Mouse (Mus musculus): ENCODE measurements around the gene Banf2. TPM values are rescaled to one million over a fixed set of nuclear protein-coding genes. Genes with fewer than 3 reads are reported as not detected.

Gene Banf2
- polyA plus RNA-seq, 1 experiment from 2014 or later, result 0.55 TPM

DNA sequence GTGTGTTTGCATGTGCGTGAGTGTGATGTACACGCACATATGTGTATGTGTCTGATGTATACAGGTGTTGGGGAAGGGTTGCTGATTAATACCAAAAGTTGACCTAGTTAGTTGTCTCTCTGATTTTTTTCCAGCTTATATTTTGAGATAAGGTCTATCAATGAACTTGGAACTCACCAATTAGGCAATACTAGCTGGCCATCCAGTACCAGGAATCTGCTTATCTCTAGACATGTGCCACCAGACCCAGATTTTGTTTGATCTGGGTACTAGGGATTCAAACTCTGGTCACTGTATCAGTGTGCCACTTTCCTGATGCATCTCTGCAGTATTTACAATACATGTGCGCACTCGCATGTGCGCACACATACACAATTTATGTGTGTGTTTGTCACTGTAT, 41.2 kb downstream of the Banf2 start:
- H3K27me3 ChIP-seq (replicated peaks), result no peaks in the 10 kb centered on the region
- H3K4me3 ChIP-seq (replicated peaks), result no peak overlapping the region
- H3K27ac ChIP-seq, result no peak overlapping the region
- no peak overlapping the region for H3K4me2 ChIP-seq (replicated peaks)
- no peaks in the 10 kb centered on the region for H3K4me1 ChIP-seq (replicated peaks)
- no peaks in the 10 kb centered on the region for H3K9me3 ChIP-seq
- WGBS, result 96% methylated on average over 5 of the region's 5 CpGs
- no peak for ATAC-seq
- H3K9ac ChIP-seq, result no peak overlapping the region
- H3K36me3 ChIP-seq, result no peaks in the 10 kb centered on the region

DNA sequence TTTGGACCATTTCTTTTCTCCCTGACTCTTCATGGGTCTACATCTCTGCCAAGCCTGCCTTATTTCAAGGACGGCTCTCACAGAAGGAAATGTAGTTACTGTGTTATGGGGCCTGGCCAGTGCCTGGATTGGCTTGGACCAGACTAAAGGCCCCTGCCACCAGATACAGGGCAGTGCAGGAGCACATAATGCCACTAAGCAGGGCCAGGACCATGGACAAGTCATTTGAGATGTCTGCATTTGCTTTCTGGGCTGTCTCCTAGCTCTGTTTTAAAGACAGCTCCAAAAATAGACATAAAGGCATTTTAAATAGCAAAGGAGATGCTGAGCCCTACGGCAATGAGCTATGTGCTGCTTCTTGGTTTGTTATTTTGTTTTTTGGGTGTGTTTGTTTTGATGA, 43.8 kb downstream of the Banf2 start:
- 66% methylated on average over 2 of the region's 2 CpGs for WGBS
- no peak for ATAC-seq

DNA sequence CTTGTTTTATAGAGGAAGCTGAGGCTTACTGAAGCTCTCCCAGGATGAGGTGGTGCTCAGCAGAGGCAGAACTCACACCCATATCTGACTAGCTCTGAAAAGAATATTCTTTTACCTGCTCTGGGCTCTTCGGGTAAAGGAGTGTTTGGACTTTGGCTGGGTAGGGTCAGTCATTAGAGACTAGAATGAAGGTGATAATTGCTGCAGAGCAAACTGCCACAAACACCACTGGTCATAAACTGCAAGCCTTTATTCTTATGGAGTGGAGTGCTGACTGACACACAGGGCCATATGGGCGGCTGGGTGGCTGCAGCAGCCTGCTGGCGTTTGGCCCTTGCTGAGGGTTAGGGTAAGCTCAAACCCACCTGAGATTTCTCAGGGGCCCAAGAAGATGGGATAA, 46.0 kb downstream of the Banf2 start:
- ATAC-seq, result peak; percentile 91

More for the DNA sequence above, 43.8 kb downstream of the Banf2 start:
- Histone ChIP-seq H3K9me3 (no peaks in the 10 kb centered on the region), H3K27ac (no peak overlapping the region), H3K9ac (no peak overlapping the region), H3K4me1 (replicated peaks) (no peaks in the 10 kb centered on the region), H3K27me3 (replicated peaks) (no peaks in the 10 kb centered on the region), H3K36me3 (no peaks in the 10 kb centered on the region), H3K4me2 (replicated peaks) (no peak overlapping the region), H3K4me3 (replicated peaks) (no peak overlapping the region)

DNA sequence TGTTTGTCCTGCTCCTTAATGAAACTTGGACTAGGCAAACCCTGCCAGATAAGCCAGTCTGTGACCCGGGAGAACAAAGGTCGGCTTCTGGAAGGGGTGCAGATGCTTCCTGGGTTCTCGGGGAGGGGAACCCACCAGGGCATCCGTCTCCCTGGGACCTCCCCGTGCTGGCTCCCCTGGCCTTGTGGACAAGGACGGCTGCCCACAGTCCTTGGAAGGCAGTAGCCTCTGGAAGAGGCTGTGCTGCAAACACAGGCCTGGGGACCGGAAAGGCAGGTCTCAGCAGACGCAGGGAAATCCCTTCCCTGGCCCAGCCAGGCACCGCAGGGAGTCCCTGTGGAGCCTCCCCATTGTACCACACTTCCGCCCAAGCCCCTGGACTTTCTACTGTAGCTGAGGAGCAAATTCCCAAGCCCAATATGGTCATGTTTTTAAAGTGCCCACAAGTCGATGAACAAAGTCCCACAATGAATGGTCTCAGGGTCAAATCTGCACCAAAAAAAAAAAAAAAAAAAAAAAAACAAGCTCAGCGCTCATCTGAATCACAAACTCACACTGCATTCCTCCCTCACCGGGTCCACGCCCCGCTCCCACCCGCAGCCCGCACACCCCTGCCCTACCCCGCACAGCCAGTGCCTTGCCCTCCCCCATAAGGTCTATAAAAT, 53.5 kb downstream of the Banf2 start:
- Histone ChIP-seq H3K4me3 (replicated peaks) (no peak overlapping the region), H3K27me3 (replicated peaks) (no peaks in the 10 kb centered on the region), H3K9ac (no peak overlapping the region)

More for the DNA sequence above, 46.0 kb downstream of the Banf2 start:
- Histone ChIP-seq H3K4me3 (replicated peaks) (no peak overlapping the region), H3K27me3 (replicated peaks) (no peaks in the 10 kb centered on the region), H3K36me3 (no peaks in the 10 kb centered on the region), H3K4me1 (replicated peaks) (no peaks in the 10 kb centered on the region), H3K9ac (no peak overlapping the region), H3K9me3 (no peaks in the 10 kb centered on the region), H3K27ac (peak overlapping the region; percentile 71), H3K4me2 (replicated peaks) (no peak overlapping the region)
- 43% methylated on average over 3 of the region's 3 CpGs for WGBS

DNA sequence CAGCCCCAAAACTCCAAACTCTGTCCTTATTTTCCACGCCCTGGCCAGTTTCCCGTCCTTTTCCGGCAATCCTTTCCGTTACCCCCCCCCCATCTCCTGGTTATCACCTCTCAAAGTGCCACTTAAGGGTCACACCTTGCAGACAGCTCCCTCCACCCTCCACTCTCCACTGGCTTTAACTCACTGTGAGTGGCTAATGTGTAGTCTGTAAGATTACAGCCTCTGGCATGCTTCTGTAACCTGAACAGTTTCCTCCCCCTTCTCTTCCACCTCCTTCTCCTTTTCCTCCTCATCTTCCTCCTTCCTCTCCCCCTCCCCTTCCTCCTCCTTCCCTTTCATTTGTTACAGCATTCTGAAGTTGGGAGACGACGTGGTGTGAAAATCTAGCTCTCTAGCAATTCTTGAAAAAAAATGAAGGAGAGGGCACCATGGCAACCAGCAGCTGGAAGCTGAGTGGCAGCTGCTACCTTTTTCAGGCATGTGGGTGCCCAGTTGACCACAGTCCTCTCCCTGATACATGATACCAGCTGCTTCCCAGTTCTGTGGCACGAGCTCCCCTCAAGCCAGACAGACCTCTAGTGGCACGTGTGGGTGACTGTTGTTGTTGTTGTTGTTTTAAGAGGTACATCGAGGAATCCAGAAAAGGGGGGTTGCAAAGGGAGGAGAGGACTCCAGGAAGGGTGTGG, 55.2 kb downstream of the Banf2 start:
- H3K4me3 ChIP-seq (replicated peaks), result no peak overlapping the region
- no peak overlapping the region for H3K4me2 ChIP-seq (replicated peaks)
- no peaks in the 10 kb centered on the region for H3K36me3 ChIP-seq
- no peak overlapping the region for H3K27ac ChIP-seq
- no peaks in the 10 kb centered on the region for H3K9me3 ChIP-seq
- WGBS, result 55% methylated on average over 9 of the region's 9 CpGs
- H3K27me3 ChIP-seq (replicated peaks), result no peaks in the 10 kb centered on the region
- no peak for ATAC-seq
- no peak overlapping the region for H3K9ac ChIP-seq
- peaks cover 25% of the 10 kb centered on the region for H3K4me1 ChIP-seq (replicated peaks)

More for the DNA sequence above, 53.5 kb downstream of the Banf2 start:
- no peaks in the 10 kb centered on the region for H3K36me3 ChIP-seq
- 26% methylated on average over 18 of the region's 18 CpGs for WGBS
- H3K9me3 ChIP-seq, result no peaks in the 10 kb centered on the region
- H3K4me2 ChIP-seq (replicated peaks), result peak overlapping the region; percentile 45
- ATAC-seq, result peak; percentile 91
- H3K27ac ChIP-seq, result peak overlapping the region; percentile 88
- H3K4me1 ChIP-seq (replicated peaks), result peaks cover 25% of the 10 kb centered on the region

DNA sequence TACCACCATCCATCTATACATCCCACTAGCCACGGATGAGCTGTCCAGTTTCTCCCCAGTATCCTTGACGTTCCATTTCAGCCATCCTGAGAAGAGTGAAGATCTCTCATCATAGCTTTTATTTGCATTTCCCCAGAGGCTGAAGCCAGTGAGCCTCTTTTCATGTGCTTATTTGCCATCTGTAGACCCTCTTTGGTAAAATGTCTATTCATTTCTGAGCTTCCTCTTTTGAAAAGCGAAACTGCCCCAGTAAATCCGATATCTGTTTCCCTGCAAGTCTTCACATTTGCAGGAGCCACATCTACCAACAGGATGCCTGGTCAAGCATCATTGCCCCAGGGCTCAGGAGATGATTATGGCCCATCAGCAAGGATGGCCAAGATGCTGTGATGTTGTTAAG, 59.9 kb downstream of the Banf2 start:
- 81% methylated on average over 4 of the region's 4 CpGs for WGBS
- Histone ChIP-seq H3K4me1 (replicated peaks) (no peaks in the 10 kb centered on the region), H3K9ac (no peak overlapping the region), H3K4me2 (replicated peaks) (no peak overlapping the region), H3K4me3 (replicated peaks) (no peak overlapping the region), H3K27me3 (replicated peaks) (no peaks in the 10 kb centered on the region), H3K9me3 (no peaks in the 10 kb centered on the region), H3K36me3 (no peaks in the 10 kb centered on the region), H3K27ac (no peak overlapping the region)
- ATAC-seq, result no peak

DNA sequence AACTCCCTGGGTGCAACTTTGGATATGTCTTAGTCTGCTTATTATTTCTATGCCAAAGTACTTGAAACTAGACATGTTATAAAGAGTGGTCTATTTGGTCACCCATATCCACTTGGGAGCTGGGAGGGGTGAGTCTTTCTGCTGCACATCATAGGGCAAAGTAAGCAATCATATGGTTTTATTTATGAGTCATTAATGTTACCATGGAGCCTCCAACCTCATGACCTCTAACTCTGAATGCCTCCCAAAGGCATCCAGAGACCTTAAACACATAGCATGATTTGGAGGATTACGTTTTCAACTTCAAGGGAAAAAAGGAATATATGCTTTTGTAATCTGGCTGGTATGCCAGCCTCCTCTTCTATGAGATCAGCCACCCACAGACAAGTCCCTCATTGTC, 61.9 kb downstream of the Banf2 start:
- Histone ChIP-seq H3K27me3 (replicated peaks) (no peaks in the 10 kb centered on the region), H3K4me1 (replicated peaks) (no peaks in the 10 kb centered on the region), H3K27ac (no peak overlapping the region), H3K36me3 (no peaks in the 10 kb centered on the region), H3K9me3 (no peaks in the 10 kb centered on the region), H3K9ac (no peak overlapping the region), H3K4me2 (replicated peaks) (no peak overlapping the region), H3K4me3 (replicated peaks) (no peak overlapping the region)
- WGBS, result 74% methylated on average over 1 of the region's 1 CpGs
- no peak for ATAC-seq

DNA sequence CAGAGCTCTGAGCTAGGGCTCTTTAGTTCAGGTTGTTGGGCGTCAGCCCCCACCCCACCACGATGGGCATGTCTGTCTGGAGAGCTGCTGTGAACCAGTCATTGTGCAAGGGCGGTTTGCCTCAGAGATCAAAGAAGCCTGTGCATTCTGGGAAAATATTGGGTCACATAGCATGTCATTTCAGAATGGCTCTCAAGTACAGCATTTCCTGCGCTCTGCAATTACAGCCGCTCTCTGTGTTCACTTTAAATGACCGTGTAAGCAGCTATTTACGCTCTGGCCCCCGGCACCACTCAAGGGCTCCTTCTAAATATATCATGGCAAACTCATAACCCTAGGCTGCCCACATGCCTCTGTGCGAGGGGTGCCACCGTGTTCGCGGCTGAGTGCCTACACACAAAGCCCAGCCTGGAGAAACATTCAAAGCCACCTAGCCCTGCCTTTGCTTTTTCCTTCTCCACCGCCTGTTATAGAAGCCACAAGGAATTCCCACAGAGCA, 68.7 kb downstream of the Banf2 start:
- H3K4me2 ChIP-seq (replicated peaks), result no peak overlapping the region
- no peaks in the 10 kb centered on the region for H3K4me1 ChIP-seq (replicated peaks)
- H3K27ac ChIP-seq, result no peak overlapping the region
- H3K4me3 ChIP-seq (replicated peaks), result no peak overlapping the region
- WGBS, result 83% methylated on average over 13 of the region's 13 CpGs
- no peaks in the 10 kb centered on the region for H3K9me3 ChIP-seq
- no peak for ATAC-seq
- H3K9ac ChIP-seq, result no peak overlapping the region
- no peaks in the 10 kb centered on the region for H3K36me3 ChIP-seq
- H3K27me3 ChIP-seq (replicated peaks), result no peaks in the 10 kb centered on the region

DNA sequence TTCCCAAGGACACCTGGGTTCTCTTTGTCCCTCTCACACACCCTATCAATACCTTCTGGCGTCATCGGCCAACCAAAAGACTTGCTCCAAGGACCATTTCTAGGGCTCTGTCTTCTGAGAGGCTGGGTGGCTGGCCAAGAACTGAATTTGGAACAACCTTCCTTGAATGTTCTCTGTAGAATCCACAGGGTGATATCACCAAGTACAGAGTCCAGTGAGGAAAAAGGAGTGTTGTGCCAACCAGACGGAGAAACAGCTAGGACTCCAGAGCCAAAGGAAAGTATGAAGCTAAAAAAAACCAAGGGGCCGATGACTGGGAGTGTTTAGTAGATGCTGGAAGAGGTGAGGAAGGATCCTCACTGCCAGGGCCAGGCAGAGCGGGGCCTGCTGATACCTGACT, 74.5 kb downstream of the Banf2 start:
- H3K9ac ChIP-seq, result no peak overlapping the region
- ATAC-seq, result peak; percentile 63
- no peak overlapping the region for H3K4me3 ChIP-seq (replicated peaks)
- no peaks in the 10 kb centered on the region for H3K27me3 ChIP-seq (replicated peaks)
- H3K4me1 ChIP-seq (replicated peaks), result peaks cover 6% of the 10 kb centered on the region; the same call in 1 of the 2 replicates
- no peaks in the 10 kb centered on the region for H3K36me3 ChIP-seq
- 81% methylated on average over 5 of the region's 5 CpGs for WGBS
- H3K9me3 ChIP-seq, result no peaks in the 10 kb centered on the region
- H3K4me2 ChIP-seq (replicated peaks), result no peak overlapping the region
- 0 out of 2 replicates have a peak overlapping the region, but pooled peaks have one; percentile 4 for H3K27ac ChIP-seq

DNA sequence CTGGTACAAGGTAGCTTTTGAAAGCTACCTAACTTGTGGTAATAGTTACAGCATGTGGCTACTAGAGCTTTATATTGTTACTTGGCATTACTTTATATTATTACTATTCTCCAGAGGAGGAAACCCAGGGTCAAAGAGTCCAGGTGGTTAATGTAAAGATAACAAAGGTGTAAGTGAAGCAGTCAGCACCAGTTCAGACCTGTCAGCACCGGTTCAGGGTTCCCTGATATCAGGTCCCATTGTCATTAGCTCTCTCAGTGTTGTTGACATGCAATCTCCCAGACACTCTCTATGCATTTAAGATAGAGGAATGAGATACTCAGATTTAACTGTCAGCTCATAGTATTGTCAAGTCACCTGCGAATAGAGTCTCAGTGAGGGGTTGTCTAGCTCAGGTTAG, 75.0 kb downstream of the Banf2 start:
- 71% methylated on average over 2 of the region's 2 CpGs for WGBS
- ATAC-seq, result peak; percentile 67
- peaks cover 6% of the 10 kb centered on the region; the same call in 1 of the 2 replicates for H3K4me1 ChIP-seq (replicated peaks)
- no peaks in the 10 kb centered on the region for H3K27me3 ChIP-seq (replicated peaks)
- H3K9ac ChIP-seq, result no peak overlapping the region
- H3K36me3 ChIP-seq, result no peaks in the 10 kb centered on the region
- no peak overlapping the region for H3K4me3 ChIP-seq (replicated peaks)
- no peak overlapping the region for H3K4me2 ChIP-seq (replicated peaks)
- 0 out of 2 replicates have a peak overlapping the region, but pooled peaks have one; percentile 4 for H3K27ac ChIP-seq
- H3K9me3 ChIP-seq, result no peaks in the 10 kb centered on the region

DNA sequence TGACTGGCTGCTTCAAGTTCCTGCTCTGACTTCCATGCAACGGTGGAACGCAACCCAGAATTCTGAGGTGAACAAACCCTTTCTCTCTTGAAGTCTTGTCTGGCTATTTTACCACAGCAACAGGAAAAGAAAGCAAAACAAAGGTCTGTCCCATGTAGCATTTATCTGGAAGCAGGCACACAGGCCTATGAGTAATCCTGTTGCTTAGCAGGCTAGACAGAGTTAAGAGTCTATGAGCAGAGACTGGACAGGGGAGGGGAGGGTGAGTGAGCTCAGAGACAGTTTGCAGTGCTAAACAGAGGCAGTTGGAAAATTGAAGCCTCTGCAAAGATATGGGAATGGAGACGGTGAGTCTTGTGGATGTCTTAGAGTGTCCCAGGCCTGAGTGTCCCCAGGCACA, 75.5 kb downstream of the Banf2 start:
- no peak overlapping the region for H3K9ac ChIP-seq
- no peak overlapping the region for H3K4me2 ChIP-seq (replicated peaks)
- no peaks in the 10 kb centered on the region for H3K36me3 ChIP-seq
- no peaks in the 10 kb centered on the region for H3K9me3 ChIP-seq
- WGBS, result 71% methylated on average over 3 of the region's 3 CpGs
- H3K27ac ChIP-seq, result no peak overlapping the region
- H3K27me3 ChIP-seq (replicated peaks), result no peaks in the 10 kb centered on the region
- H3K4me3 ChIP-seq (replicated peaks), result no peak overlapping the region
- ATAC-seq, result peak; percentile 55
- H3K4me1 ChIP-seq (replicated peaks), result peaks cover 6% of the 10 kb centered on the region; the same call in 1 of the 2 replicates

DNA sequence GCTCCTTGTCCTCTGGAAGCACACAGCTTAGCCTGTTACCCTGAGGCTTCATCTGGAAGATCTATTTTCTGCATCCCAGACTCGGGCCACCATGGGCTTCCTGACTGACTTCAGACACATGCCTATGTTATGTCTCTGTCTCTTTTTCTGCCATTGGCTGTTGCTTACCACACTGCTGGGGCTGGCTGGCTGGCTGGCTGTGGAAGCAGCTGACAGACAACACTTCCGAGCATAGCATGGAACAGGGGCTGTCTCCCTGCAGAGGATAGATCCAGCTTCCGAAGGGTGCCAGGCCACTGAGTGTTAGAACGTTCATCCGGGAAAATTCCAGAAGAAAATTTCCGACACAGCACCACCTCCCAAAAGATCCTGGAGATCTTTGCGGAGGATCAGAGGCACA, 79.1 kb downstream of the Banf2 start:
- H3K36me3 ChIP-seq, result no peaks in the 10 kb centered on the region
- peaks cover 6% of the 10 kb centered on the region; the same call in 1 of the 2 replicates for H3K4me1 ChIP-seq (replicated peaks)
- no peak for ATAC-seq
- H3K4me2 ChIP-seq (replicated peaks), result no peak overlapping the region
- no peak overlapping the region for H3K27ac ChIP-seq
- no peaks in the 10 kb centered on the region for H3K9me3 ChIP-seq
- no peak overlapping the region for H3K4me3 ChIP-seq (replicated peaks)
- no peaks in the 10 kb centered on the region for H3K27me3 ChIP-seq (replicated peaks)
- WGBS, result 73% methylated on average over 7 of the region's 7 CpGs
- no peak overlapping the region for H3K9ac ChIP-seq

All from intestine, embryonic 15.5 days (tissue).